Mouse (Mus musculus): ENCODE results near the gene Bmp8b.

The Bmp8b gene

DNA sequence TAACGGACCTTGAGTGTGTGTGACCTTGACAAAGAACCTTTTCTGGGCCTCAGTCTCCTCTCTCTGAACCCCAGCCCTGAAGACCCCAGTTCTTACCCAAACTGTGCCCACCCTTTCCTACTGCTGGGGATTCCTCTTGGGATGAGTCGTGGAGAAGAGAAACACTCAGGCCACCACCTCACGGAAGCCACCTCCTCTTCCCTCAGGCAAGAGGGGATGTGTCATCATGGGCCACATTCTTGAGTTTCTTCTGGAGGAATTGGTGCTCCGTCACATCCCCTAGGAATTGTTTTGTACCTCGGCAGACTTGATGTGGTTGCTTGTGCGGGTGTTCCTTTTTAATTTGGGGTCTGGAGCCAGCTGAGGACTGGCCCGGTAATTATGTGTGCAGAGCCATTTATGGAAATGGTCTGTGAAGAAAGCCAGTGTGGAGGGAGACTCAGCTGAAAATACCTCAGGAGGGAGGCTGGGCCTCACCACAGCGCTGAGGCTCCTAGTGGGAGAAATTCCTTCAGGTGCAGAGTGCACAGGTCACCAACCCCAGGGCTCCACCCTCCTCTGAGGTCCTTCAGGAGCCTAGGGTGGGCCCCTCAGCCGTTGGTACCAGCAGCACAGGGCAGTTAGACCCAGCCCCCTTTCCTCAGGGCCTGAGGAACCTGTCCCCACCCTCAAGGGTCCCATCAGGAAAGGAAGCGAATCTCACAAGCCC lies 6.5 kb downstream of the Bmp8b start:
- WGBS, result 65% methylated on average over 10 of the region's 10 CpGs

DNA sequence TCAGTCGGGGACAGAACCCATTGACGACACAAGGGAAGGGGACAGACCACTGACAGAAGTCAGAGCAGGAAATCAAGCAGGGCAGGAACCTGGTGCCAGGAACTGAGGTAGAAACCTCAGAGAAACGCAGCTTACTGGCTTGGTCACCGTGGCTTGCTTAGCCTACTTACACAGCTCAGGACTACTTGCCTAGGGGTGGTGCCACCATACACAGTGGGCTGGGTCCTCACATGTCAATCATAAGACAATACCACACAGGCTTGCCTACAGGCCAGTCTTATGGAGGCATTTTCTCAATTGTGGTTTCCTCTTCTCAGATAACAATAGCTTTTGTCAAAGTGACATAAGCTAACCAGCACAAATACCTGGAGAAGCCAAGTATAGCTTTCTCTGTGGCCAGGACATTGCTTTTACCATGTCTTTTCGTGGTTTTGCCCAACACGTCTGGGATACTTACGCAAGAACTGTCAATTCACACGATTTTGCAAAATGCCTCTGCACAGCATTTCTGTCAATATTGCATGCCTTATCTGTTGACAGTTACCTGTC lies 7.3 kb downstream of the Bmp8b start:
- WGBS, result 80% methylated on average over 8 of the region's 8 CpGs

DNA sequence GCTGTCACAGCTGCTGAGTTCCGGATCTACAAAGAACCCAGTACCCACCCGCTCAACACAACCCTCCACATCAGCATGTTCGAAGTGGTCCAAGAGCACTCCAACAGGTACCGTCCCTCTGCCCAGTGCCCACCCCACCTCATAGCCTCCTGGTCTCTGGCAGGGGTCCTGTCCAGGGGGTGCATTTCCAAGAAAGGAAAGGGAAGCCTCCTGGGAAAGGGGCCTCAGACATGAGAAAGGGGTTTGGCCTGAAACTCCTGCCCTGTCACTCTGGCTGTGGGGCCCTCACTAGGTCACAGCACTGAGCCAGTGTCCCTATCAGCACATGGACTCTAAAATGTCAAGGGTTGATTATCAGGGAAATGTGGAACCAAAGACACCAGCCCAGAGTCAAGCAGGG lies 9.7 kb downstream of the Bmp8b start:
- WGBS, result 91% methylated on average over 4 of the region's 4 CpGs

DNA sequence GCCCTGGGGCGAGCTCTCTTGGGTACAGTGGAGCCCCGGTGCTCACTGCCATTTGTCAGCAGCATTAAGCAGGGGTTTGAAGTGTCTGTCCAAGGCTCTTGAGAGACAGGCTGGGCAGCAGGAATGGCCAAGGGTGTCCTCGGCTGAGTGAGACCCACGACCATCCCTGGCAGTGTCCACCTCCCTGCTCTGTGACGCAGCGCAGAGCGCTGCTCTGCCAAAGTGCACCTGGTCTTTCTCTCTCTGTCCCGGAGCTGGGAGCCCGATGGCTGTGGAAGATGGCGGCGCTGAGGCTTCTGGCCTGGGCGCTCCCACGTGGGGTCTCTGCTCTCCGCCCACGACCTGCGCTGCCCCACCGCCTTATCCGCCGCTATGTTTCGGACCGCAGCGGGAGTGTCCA lies 11.0 kb downstream of the Bmp8b start, which contains the start of gene Oxct2b:
Oxct2b (plus strand) TSS at position 256 of the 400 bp plus-strand sequence.
- 9% methylated on average over 22 of the region's 22 CpGs for WGBS

DNA sequence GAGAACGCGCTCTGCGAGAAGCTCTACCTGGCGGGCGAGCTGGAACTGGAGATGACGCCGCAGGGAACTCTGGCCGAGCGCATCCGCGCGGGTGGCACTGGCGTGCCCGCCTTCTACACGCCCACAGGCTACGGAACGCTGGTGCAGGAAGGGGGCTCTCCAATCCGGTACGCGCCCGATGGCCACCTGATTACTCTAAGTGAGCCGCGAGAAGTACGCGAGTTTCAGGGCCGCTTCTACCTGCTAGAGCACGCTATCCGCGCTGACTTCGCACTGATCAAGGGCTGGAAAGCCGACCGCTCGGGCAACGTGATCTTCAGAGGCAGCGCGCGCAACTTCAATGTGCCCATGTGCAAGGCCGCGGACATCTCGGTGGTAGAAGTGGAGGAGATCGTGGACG lies 11.7 kb downstream of the Bmp8b start:
- 14% methylated on average over 23 of the region's 42 CpGs for WGBS

DNA sequence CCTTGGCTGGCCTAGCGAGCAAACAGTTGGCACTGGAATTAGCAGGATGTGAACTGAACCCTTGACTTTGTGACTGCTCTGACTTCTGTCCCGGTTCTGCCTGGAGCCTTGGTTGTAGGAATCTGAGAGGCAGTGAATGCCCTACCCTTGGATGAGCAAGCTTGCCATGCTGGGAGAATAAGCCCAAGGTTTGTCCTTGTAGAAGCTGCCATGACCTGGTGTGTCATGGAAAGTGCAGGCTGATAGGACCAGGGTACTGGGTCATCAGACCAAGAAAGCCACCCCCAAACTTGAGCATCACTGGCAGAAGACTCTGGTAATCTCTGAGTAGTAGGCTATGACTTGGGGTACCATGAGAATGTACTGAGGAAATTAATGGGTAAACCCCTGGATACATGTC lies 16.3 kb downstream of the Bmp8b start:
- WGBS, result 93% methylated on average over 2 of the region's 2 CpGs

DNA sequence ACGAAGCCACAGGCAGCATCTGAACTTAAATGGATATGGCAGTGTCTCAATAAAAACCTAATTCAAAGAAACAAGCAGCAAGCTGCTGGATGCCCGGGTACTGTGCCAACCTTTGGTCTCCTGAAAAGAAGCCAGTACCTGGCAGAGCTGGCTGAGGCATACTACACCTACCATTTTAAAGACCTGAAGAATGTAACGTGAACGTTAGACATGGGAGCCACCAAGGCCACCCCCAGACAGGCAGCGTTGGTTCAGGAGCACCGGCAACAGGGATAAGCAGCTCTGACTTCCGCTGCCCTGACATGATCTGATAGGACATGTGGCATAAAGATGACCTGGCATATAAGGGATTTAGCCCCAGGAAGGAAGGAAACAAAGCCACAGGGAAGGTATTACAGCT lies 21.7 kb downstream of the Bmp8b start:
- 92% methylated on average over 7 of the region's 7 CpGs for WGBS

DNA sequence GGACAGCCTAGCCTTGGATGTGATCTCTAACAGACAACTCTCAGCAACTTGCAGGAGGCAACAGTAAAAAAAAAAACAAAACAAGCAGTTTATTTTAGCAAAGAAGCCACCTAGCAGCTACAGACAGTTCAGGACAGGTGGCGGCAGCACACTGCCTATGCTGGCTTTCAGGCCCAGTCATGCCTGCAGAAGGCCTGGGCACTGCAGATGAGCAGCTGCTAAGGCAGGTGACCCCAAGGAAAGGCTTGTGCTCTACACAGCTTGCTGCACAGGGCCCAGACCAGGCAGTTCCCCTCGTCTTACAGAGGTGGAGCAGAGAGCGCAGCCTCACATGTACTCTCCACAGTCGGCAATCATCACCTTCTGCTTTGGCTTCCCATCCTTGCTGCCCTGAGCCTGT lies 22.1 kb downstream of the Bmp8b start:
- 90% methylated on average over 4 of the region's 4 CpGs for WGBS

DNA sequence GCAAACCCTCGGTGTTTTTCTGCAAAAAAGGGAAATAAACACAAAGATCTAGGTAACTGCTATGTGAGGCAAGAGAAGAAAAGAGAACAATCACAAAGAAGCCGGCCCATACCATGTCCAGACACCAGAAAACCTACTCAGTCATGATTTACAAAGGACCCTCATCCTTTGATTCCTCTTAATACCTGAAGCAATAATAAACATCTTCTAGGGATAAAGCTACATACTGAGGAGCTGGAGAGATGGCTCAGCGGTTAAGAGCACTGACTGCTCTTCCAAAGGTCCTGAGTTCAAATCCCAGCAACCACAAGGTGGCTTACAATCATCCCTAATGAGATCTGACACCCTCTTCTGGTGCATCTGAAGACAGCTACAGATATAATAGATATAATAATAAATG lies 32.6 kb downstream of the Bmp8b start:
- 77% methylated on average over 3 of the region's 3 CpGs for WGBS

DNA sequence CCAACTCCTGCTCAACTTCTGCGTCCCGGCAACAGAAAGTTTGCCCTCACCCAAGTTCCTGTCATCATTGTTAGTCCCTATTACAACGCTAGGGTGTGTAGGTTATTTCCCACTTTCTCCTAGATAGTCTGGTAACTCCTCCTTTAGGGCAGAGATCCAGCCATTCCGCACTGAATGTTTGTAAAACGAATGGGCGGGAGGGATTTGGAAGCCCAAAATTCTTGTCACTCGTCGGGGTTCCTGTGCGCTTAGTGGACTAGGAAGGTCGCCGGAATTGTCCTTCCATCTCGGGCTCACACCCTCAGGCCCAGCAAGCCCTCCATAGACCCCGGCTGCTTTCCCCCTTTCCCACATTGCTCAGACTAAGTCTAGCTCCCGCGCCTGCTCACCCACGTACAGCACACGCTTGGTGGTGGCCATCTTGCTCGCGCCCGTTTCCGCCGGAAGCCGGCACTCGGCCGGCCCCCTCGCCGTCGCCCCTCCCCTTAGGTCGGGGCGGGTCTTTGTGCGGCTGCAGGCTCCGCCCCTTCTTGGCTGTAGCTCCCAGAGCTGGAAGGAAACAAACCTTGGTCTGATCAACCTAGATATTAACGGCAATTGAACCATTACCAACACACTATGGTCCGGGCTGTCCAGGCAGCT lies 34.7 kb downstream of the Bmp8b start, which contains the start of gene Ppie:
Ppie (minus strand) TSS at position 439 of the 642 bp plus-strand sequence.
- under 1% methylated on average over 34 of the region's 34 CpGs for WGBS

DNA sequence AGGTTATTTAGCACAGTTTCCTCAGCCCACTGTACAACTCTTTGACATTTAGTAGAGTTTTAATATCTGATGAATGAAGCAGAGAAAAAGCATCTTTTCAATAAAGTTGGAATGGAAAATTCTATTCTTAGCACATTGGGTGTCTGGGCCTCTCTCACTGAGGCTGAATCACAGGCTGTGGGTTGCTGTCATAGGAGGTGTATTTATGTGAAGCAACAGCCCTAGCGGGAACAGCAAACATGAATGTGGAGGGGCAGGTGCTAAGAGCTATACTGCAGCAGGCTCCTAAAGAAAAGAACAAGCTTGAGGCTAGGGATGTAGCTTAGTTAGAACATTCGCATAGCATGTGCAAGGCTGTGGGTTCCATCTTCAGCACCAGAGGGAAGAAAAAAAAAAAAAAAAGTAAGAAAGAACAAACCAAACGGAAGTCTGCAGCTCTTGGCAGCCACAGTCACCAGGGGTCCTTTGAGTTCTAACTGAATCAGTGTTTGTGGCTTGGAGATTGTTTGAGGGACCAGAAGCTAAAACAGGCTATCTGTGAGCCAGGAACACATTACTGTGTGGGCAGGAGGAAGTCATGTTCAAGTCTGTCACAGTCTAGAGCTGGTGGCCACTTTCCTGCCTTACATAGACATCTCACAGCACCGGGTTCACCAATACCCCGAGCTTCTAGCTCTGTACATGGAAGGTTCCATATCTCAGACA lies 42.6 kb downstream of the Bmp8b start:
- 38% methylated on average over 5 of the region's 5 CpGs for WGBS

DNA sequence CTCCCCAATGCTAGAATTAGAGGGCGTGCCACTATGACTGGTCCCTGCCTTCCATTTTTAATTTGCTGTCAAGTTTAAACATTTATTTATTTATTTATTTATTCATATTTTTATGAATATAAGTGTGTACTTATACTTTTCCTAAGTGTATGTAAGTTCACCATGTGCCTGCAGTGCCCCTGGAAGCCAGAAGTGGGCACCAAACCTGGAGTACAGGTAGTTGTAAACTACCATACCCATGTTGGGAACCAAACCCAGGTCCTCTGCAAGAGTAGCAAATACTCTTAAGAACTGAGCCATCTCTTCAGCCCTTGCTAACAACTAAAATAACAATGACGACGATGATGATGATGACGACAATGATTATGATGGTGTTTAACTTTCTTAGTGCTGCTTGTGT lies 47.0 kb downstream of the Bmp8b start:
- 83% methylated on average over 4 of the region's 4 CpGs for WGBS

DNA sequence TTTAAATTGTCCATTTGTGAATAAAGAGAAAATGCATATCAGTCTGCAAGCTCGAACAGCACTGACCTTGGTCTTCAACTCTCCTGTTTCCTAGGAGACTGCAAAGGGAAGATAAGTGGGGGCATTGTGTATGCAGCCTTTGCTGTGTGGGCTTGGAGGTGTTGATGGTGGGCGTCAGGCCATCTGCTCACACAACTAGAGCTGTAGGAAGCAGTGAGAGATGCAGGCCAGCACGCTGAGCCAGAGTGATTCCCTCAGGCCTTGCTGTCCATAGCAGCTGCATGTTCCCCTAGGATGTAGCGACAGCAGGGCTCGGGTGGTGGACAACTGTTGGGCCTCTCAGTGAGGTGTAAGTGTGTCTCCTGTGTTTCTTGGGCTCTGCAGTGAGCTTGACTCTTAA lies 48.0 kb downstream of the Bmp8b start:
- WGBS, result 41% methylated on average over 5 of the region's 5 CpGs

DNA sequence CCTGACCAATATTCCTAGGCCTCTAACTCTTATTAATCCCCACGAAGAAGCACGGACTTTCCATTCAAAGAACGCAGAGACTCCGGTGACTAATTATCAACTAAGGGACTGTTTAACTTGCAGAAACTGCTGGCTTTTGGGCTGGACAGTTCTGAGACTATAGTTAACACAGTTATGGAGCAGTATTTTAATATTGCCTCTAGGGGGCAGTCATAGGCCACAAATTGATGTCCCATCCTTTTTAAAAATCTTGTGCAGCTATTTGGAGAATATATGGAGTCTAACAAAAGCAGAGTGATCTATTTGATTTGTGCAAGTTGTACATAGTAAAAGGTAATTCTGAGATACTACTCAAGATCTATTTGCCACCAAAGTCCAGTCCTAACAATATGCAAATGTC lies 50.0 kb downstream of the Bmp8b start:
- 17% methylated on average over 4 of the region's 4 CpGs for WGBS

DNA sequence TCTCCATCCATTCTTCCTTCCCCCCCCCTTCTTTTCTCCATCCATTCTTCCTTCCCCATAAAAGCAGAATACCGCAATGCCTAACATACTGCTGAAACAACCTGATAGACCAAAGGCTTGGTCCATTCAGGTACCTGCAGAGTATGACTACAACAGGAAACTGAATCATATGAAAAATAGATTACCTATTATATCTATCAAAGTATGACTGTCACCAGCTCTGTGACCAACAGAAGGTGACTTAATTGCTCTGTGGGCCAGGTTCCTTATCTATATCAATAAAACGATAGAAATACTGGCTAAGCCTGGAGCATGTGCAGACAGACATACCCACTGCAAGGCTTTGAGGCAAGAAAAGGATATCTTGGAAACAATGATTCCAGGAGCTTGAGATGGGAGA lies 50.5 kb downstream of the Bmp8b start:
- 42% methylated on average over 2 of the region's 2 CpGs for WGBS

DNA sequence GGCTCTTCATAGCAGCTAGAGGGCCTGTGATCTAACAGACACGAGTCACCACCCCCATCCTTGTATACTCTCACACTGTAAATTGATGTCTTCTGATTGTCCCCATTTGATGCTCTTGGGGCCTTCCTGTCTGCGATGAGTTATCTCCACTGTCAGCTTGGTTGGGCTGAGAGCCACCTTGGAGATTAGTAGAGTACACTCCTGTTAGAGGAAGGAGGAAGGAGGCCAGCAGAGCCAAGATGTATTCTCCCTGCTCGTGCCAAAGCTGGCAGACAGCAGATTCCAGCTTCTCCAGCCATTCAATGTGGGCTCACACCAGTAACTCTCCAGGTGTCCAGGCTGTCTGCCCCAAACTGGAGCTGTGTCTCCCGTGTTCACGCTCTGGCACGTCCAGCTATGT lies 55.6 kb downstream of the Bmp8b start:
- WGBS, result 72% methylated on average over 6 of the region's 6 CpGs

DNA sequence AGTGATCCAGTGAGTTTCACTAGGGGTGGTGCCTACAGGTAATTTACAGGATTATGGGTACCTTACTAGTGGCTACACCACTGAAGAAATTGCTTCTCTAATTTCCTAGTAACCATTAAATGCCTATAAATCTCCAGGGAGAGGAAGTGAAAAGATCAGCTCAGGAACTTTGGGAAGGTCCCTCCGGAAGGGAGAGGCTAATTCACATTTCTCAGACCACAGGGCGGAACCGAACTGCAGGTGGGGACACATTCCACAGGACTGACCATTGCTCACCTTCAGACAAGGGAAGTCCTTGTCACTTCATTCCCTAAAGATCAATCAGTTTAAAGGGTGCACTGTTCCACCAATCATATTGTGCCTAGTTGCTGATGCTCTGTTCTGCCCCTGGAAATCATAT lies 56.3 kb downstream of the Bmp8b start:
- WGBS, result 89% methylated on average over 3 of the region's 3 CpGs

DNA sequence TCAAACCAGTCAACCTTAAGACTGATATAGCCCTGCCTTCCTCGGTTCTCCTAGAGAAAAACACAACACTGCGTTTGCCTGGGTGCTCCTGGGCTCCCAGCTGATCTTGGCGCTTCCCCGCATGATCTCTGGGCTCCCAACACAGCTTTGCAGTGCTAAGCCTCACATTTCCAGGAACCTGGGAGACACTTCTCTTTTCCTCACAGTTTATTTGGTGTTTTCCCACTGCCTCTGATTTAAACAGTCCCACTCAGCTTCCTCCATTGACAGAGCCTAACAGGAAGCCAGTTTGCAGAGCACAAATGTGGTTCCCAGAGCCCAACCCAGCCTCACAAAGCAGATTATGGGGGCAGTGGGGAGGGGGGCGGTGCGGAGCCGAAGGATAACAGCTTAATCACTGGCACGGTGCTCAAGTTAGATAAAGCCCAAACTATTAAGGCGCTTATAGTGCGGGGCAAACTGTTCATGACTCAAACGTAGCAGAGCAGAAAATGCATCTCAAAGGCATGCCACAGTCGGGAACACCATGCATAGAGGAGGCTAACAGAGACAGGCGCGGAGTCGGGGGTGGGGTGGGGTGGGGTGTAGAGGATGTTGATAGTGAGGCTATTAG lies 57.4 kb downstream of the Bmp8b start:
- WGBS, result 13% methylated on average over 15 of the region's 15 CpGs

DNA sequence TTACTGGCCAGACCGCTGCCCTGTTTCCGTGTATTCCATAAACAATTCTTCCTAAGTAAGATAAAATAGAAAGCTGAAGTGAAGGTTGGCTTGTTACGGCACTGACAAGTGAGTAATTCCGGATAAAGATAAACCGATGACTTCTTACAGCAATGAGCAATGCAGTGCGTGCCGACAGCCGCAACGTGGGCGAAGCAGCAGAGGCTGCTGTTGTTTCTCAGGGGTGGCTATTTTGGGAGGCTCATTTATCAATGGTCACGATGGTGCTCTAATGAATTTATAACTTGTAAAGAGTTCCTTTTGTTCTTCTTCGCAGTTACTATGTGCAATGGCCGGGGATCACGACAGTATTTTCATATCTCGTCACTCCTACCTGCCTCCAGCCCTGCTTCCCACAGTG lies 59.2 kb downstream of the Bmp8b start:
- WGBS, result 61% methylated on average over 15 of the region's 15 CpGs
